Mouse (Mus musculus): ENCODE measurements around the gene Dagla. TPM values are rescaled to one million over a fixed set of nuclear protein-coding genes. Genes with fewer than 3 reads are reported as not detected.

Gene Dagla
- total and polyA plus RNA-seq, 2 experiments, result 0.18 to 0.93 TPM

DNA sequence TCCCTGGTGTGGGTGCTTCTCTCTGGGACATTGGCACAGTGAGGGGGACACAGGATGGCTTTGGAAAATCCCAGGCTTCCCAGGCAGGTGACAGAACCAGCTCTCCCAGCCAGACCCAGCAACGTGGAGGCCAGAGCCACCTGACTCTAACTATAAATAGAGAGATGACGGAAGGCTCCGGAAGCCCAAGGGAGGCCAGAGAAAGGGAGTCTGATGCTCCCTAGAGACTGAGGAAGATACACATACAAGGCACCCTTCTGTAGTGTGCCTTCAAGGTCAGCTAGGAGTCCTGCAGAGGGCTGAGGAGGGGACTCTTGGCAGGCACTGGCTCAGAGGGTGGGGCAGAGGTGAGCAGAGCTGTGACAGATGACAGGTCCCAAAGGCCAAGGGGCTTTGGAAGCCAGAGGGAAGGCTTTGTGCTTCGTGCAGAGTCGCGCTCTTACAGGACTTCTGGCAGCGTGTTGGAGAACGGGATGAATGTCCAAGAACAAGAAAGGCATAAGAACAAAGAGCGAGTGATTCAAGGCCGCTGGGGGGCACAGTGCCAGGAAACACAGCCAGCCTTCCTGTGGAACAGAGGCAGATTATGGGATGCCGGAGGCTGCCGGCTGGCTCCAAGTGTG, 37.3 kb upstream of the Dagla start:
- H3K4me3 ChIP-seq (ENCODE audit: insufficient read depth, low read depth, low read length), result no peak overlapping the region
- H3K9ac ChIP-seq (ENCODE audit: low read depth, low read length), result no peak overlapping the region
- no peaks in the 10 kb centered on the region for H3K36me3 ChIP-seq (ENCODE audit: control insufficient read depth, insufficient read depth, low read length)
- no peak overlapping the region for H3K27ac ChIP-seq (replicated peaks; ENCODE audit: insufficient read depth, low read depth, low read length)
- no peak for TF ChIP-seq CTCF (IDR thresholded peaks at IDR 0.05; ENCODE audit: low read depth, low read length)
- no peak for TF ChIP-seq POLR2A (IDR thresholded peaks at IDR 0.05; ENCODE audit: extremely low read depth, insufficient read depth, low read length)
- no peaks in the 10 kb centered on the region for H3K4me1 ChIP-seq (ENCODE audit: control insufficient read depth, insufficient read depth, low read length)
- 59% methylated on average over 12 of the region's 12 CpGs for WGBS
- no peaks in the 10 kb centered on the region for H3K27me3 ChIP-seq (ENCODE audit: control insufficient read depth, insufficient read depth, low read length)
- no peaks in the 10 kb centered on the region for H3K79me2 ChIP-seq (ENCODE audit: control insufficient read depth, insufficient read depth, low read length)
- no peak for DNase-seq (ENCODE audit: extremely low read depth, low read depth, low spot score)

DNA sequence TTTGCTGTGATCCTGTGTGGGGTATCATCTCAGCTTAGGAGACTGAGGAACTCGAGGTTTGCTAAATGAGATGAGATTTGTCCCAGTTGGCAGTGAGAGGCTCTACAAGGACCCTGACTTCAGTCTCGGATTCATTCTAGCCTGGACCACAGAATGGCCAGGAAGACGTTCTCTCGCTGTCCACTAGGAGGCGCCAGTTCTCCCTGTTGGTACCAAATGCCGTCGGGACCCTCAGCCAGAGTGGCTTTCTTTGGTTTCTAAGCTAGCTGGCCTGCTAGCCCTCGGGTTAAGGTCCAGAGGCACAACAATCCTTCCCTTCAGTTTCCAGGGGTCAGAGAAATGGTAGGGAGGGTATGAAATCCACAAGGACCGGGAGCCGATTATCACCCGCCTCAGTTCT, 36.5 kb upstream of the Dagla start:
- 22% methylated on average over 11 of the region's 11 CpGs for WGBS
- TF ChIP-seq CTCF (IDR thresholded peaks at IDR 0.05; ENCODE audit: low read depth, low read length), result peak; percentile 82
- no peak for TF ChIP-seq POLR2A (IDR thresholded peaks at IDR 0.05; ENCODE audit: extremely low read depth, insufficient read depth, low read length)
- no peak for DNase-seq (ENCODE audit: extremely low read depth, low read depth, low spot score)

DNA sequence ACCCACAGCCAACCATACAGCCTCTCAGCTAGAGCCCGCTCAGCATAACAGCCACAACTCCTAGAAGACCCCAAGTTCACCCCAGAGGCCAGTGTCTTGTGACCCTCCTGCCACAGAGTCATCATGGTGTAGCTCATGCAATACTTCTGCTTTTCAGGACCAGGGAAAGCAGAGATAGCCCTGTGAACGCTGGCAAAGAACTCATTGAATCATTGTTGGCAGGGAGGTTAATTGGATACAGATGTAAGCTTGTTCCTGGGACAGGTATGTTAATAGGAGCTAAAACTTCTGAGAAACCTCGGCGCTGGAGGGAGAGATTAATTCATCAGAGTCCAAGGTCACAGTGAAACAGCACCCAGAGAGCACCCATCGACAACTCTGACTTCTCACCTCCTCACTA, 36.0 kb upstream of the Dagla start:
- Histone ChIP-seq H3K36me3 (ENCODE audit: control insufficient read depth, insufficient read depth, low read length) (no peaks in the 10 kb centered on the region), H3K27ac (replicated peaks; ENCODE audit: insufficient read depth, low read depth, low read length) (no peak overlapping the region), H3K4me1 (ENCODE audit: control insufficient read depth, insufficient read depth, low read length) (no peaks in the 10 kb centered on the region), H3K27me3 (ENCODE audit: control insufficient read depth, insufficient read depth, low read length) (no peaks in the 10 kb centered on the region), H3K9ac (ENCODE audit: low read depth, low read length) (no peak overlapping the region), H3K79me2 (ENCODE audit: control insufficient read depth, insufficient read depth, low read length) (no peaks in the 10 kb centered on the region), H3K4me3 (ENCODE audit: insufficient read depth, low read depth, low read length) (no peak overlapping the region)
- no peak for DNase-seq (ENCODE audit: extremely low read depth, low read depth, low spot score)
- 35% methylated on average over 5 of the region's 5 CpGs for WGBS
- TF ChIP-seq POLR2A (IDR thresholded peaks at IDR 0.05; ENCODE audit: extremely low read depth, insufficient read depth, low read length), result no peak
- no peak for TF ChIP-seq CTCF (IDR thresholded peaks at IDR 0.05; ENCODE audit: low read depth, low read length)

More for the DNA sequence above, 36.5 kb upstream of the Dagla start:
- H3K27ac ChIP-seq (replicated peaks; ENCODE audit: insufficient read depth, low read depth, low read length), result no peak overlapping the region
- no peak overlapping the region for H3K4me3 ChIP-seq (ENCODE audit: insufficient read depth, low read depth, low read length)
- no peaks in the 10 kb centered on the region for H3K27me3 ChIP-seq (ENCODE audit: control insufficient read depth, insufficient read depth, low read length)
- no peaks in the 10 kb centered on the region for H3K36me3 ChIP-seq (ENCODE audit: control insufficient read depth, insufficient read depth, low read length)
- no peak overlapping the region for H3K9ac ChIP-seq (ENCODE audit: low read depth, low read length)
- H3K4me1 ChIP-seq (ENCODE audit: control insufficient read depth, insufficient read depth, low read length), result no peaks in the 10 kb centered on the region
- H3K79me2 ChIP-seq (ENCODE audit: control insufficient read depth, insufficient read depth, low read length), result no peaks in the 10 kb centered on the region

DNA sequence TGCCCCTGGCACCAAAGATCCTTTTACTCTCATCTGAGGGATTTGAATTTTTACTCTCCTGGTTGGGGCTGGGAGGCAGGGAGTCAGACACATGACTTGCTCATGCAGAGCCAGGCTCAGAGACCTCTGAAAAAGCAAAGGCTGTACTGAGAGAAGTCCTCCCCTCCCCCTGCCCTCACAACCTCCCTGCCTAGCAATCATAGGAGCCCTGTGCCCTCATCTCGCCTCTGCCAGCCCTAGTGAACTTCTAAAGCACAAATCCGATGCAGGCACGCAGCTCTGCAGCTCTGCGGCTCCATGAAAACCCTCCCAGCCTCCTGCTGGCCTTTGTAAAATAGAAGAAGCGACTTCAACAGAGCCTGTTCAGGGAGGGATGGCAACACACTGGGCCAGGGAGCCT, 34.6 kb upstream of the Dagla start:
- TF ChIP-seq CTCF (IDR thresholded peaks at IDR 0.05; ENCODE audit: low read depth, low read length), result no peak
- TF ChIP-seq POLR2A (IDR thresholded peaks at IDR 0.05; ENCODE audit: extremely low read depth, insufficient read depth, low read length), result no peak
- no peak for DNase-seq (ENCODE audit: extremely low read depth, low read depth, low spot score)
- Histone ChIP-seq H3K4me1 (ENCODE audit: control insufficient read depth, insufficient read depth, low read length) (no peaks in the 10 kb centered on the region), H3K4me3 (ENCODE audit: insufficient read depth, low read depth, low read length) (no peak overlapping the region), H3K36me3 (ENCODE audit: control insufficient read depth, insufficient read depth, low read length) (no peaks in the 10 kb centered on the region), H3K27me3 (ENCODE audit: control insufficient read depth, insufficient read depth, low read length) (no peaks in the 10 kb centered on the region), H3K9ac (ENCODE audit: low read depth, low read length) (no peak overlapping the region), H3K27ac (replicated peaks; ENCODE audit: insufficient read depth, low read depth, low read length) (no peak overlapping the region), H3K79me2 (ENCODE audit: control insufficient read depth, insufficient read depth, low read length) (no peaks in the 10 kb centered on the region)
- WGBS, result 55% methylated on average over 5 of the region's 5 CpGs

DNA sequence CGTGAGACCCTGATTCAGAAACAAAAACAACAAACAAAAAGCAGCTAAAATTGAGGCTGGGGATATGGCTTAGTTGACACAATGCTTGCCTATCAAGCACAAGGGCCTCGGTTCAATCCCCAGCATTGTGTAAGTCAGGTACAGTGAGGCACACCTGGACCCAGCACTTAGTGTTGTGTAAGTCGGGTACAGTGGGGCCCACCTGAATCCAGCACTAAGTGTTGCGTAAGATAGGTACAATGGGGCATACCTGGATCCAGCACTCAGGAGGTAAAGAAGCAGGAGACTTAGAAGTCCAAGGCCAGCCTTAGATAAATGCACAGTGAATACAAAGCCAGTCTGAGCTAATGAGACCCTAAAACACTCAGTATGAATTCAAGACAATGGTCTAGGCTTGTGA, 34.0 kb upstream of the Dagla start:
- H3K27me3 ChIP-seq (ENCODE audit: control insufficient read depth, insufficient read depth, low read length), result no peaks in the 10 kb centered on the region
- H3K36me3 ChIP-seq (ENCODE audit: control insufficient read depth, insufficient read depth, low read length), result no peaks in the 10 kb centered on the region
- 59% methylated on average over 4 of the region's 4 CpGs for WGBS
- no peaks in the 10 kb centered on the region for H3K79me2 ChIP-seq (ENCODE audit: control insufficient read depth, insufficient read depth, low read length)
- DNase-seq (ENCODE audit: extremely low read depth, low read depth, low spot score), result no peak
- no peak for TF ChIP-seq POLR2A (IDR thresholded peaks at IDR 0.05; ENCODE audit: extremely low read depth, insufficient read depth, low read length)
- no peak for TF ChIP-seq CTCF (IDR thresholded peaks at IDR 0.05; ENCODE audit: low read depth, low read length)
- no peaks in the 10 kb centered on the region for H3K4me1 ChIP-seq (ENCODE audit: control insufficient read depth, insufficient read depth, low read length)
- no peak overlapping the region for H3K4me3 ChIP-seq (ENCODE audit: insufficient read depth, low read depth, low read length)
- H3K9ac ChIP-seq (ENCODE audit: low read depth, low read length), result no peak overlapping the region
- H3K27ac ChIP-seq (replicated peaks; ENCODE audit: insufficient read depth, low read depth, low read length), result no peak overlapping the region

DNA sequence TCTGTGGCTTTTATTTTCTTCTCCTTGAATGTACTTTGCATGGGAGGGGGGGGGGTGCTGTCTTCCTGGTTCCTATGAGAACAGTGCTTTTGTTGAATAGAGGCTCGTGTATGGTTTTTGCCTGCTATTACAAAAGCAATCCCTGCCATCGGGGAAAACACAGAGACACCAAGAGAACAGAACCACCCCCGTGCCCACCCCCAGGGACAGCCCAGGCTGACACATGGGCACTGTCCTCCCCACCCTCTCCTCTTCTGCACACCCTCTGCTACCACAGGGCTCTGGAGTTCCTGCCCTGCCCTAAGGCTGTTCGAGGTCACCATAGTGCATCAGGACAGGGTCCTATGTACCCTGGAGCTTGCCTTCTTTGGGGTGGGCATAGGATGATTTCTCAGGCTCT, 29.8 kb upstream of the Dagla start:
- H3K9ac ChIP-seq (ENCODE audit: low read depth, low read length), result no peak overlapping the region
- TF ChIP-seq CTCF (IDR thresholded peaks at IDR 0.05; ENCODE audit: low read depth, low read length) (no peak), POLR2A (IDR thresholded peaks at IDR 0.05; ENCODE audit: extremely low read depth, insufficient read depth, low read length) (no peak)
- H3K4me1 ChIP-seq (ENCODE audit: control insufficient read depth, insufficient read depth, low read length), result no peaks in the 10 kb centered on the region
- H3K27me3 ChIP-seq (ENCODE audit: control insufficient read depth, insufficient read depth, low read length), result 0 out of 2 replicates have a peak, but pooled peaks cover 2% of the 10 kb centered on the region
- no peak overlapping the region for H3K4me3 ChIP-seq (ENCODE audit: insufficient read depth, low read depth, low read length)
- WGBS, result 82% methylated on average over 4 of the region's 4 CpGs
- DNase-seq (ENCODE audit: extremely low read depth, low read depth, low spot score), result no peak
- H3K36me3 ChIP-seq (ENCODE audit: control insufficient read depth, insufficient read depth, low read length), result no peaks in the 10 kb centered on the region
- no peak overlapping the region for H3K27ac ChIP-seq (replicated peaks; ENCODE audit: insufficient read depth, low read depth, low read length)
- H3K79me2 ChIP-seq (ENCODE audit: control insufficient read depth, insufficient read depth, low read length), result no peaks in the 10 kb centered on the region

Measured in liver, adult 2 months (tissue).